Mouse (Mus musculus) olfactory bulb, adult 2 months (tissue): Measurements from ENCODE around the gene Hexim1.

ENCODE experiments used
- CTCF ChIP-seq: fragments of 200-500 bp; IDR thresholded peaks from 2 replicates; pipeline ENCODE4 v1.5.1; 2012; ENCODE audit warnings: low read depth, mild to moderate bottlenecking, low read length, moderate library complexity; ENCODE audit not compliant: insufficient read depth
- POLR2A ChIP-seq: fragments of 200-500 bp; IDR thresholded peaks from 2 replicates; pipeline ENCODE4 v1.6.1; 2012; ENCODE audit warnings: mild to moderate bottlenecking, low read depth, low read length, moderate library complexity; ENCODE audit not compliant: insufficient read depth

DNA sequence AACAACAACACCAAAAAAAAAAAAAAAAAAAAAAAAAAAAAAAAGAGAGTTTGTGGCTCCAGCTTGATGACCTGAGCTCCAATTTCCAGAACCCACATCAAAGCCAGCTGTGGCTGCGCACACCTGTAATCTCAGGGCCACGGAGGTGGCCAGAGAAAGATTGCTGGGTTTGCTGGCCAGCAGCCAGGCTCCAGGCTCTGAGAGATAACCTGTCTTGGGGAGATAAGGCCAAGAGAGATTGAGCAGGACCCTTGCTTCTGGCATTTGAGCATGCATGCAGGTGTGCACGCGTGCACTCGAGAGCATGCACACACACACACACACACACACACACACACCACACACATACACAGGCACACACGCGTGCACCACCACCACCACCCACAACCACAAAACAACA lies 22.7 kb upstream of the Hexim1 start:
- TF ChIP-seq CTCF (no peak), POLR2A (no peak)
